Mouse (Mus musculus) intestine, embryonic 16.5 days (tissue): ENCODE results near the gene Sh2b2. TPM values are rescaled to one million over a fixed set of nuclear protein-coding genes. Genes with fewer than 3 reads are reported as not detected.

Experiments
- ATAC-seq: fragments of 200-750 bp; cut with Nextera tagmentation; 2 replicates; pipeline ENCODE4 v1.8.0; 2017; ENCODE audit warnings: moderate TSS enrichment, moderate library complexity
- H3K27ac ChIP-seq: fragments of 300-500 bp; sonication (generic); 2 replicates; pipeline ENCODE4 v1.5.1; 2014; ENCODE audit warnings: mild to moderate bottlenecking, low read length
- H3K27me3 ChIP-seq: fragments of 300-500 bp; sonication (generic); replicated peaks from 2 replicates; pipeline ENCODE4 v1.6.1; 2014; ENCODE audit warnings: low read length, control low read depth, mixed read lengths; ENCODE audit not compliant: control insufficient read depth, insufficient read depth
- H3K36me3 ChIP-seq: fragments of 300-500 bp; sonication (generic); 2 replicates; pipeline ENCODE4 v1.6.1; 2014; ENCODE audit warnings: low read length, control low read depth; ENCODE audit not compliant: control insufficient read depth, insufficient read depth
- H3K4me1 ChIP-seq: fragments of 300-500 bp; sonication (generic); 2 replicates; pipeline ENCODE4 v1.6.1; 2014; ENCODE audit warnings: low read length, control low read depth, mixed read lengths; ENCODE audit not compliant: control insufficient read depth, insufficient read depth
- H3K4me2 ChIP-seq: fragments of 300-500 bp; sonication (generic); 2 replicates; pipeline ENCODE4 v1.6.1; 2014; ENCODE audit warnings: low read depth, low read length, control low read depth
- H3K4me3 ChIP-seq: fragments of 300-500 bp; sonication (generic); 2 replicates; pipeline ENCODE4 v1.5.1; 2014; ENCODE audit warnings: mild to moderate bottlenecking, low read length
- H3K9ac ChIP-seq: fragments of 300-500 bp; sonication (generic); 2 replicates; pipeline ENCODE4 v1.6.1; 2014; ENCODE audit warnings: low read depth, low read length
- H3K9me3 ChIP-seq: fragments of 300-500 bp; sonication (generic); 2 replicates; pipeline ENCODE4 v1.6.1; 2016; ENCODE audit warnings: low read length, control low read depth; ENCODE audit not compliant: control insufficient read depth
- WGBS: fragments of 180-500 bp; shearing (Covaris S2); extraction: QIAGEN DNeasy Blood & Tissue Kit; methylation state at CpG from one replicate; pipeline ENCODE4 v1.1.7; 2014; 5-methylcytosine and 5-hydroxymethylcytosine counted together
- polyA plus RNA-seq: library from polyadenylated mRNA; unstranded; fragments of >200 nt; fragmentation: Nextera tagmentation; extraction: Ambion mirVana; gene quantifications from 2 replicates; pipeline ENCODE4 v1.2.1, GENCODE M21; 2015

Sh2b2 gene
- polyA plus RNA-seq, 1 experiment from 2014 or later: 2.2 TPM

DNA sequence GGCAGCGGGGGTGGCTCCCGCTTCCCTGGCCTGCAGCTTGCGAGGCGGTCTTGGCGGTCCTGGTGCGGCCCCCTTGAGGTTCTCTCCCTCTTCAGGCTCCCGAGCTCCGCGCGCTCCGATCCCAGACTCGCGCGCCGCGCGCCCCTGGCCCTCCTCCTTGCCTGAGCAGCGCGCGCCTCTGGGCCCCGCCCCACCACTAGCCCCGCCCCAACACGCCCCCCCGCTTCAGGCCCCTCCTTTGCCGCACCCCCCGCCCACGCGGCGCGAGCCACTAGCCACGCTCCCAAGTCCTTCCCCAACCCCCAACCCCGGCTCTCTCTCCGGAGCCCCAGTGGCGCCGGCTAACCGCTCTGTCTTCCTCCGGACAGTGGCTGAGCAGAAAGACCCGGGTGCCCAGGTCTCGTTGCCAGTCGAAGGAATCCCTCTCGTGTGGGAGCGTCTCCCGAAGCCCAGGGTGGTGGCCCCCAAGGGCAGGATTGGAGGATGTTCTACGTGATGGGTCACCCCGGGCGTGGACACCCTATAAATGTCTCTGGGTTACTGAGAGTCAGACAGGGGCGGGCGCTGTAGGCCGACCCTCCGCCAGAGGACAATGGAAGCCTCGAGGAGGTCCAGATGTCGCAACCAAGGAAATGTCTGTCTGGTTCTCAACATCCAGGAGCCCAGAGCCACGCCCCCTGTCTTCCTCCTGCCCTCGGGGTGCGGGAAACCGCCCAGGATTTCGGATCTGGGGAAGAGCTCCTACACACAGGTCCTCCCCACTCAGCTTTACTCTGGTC, 1.4 kb downstream of the Sh2b2 start:
- ATAC-seq: peak; percentile 83
- H3K36me3 ChIP-seq: no peaks in the 10 kb centered on the region
- peaks cover 8% of the 10 kb centered on the region for H3K4me1 ChIP-seq
- peak overlapping the region; percentile 73 for H3K9ac ChIP-seq
- peak overlapping the region; percentile 80 for H3K4me3 ChIP-seq
- no peaks in the 10 kb centered on the region for H3K27me3 ChIP-seq
- peak overlapping the region; percentile 29 for H3K27ac ChIP-seq
- WGBS: under 1% methylated on average over 40 of the region's 57 CpGs
- no peaks in the 10 kb centered on the region for H3K9me3 ChIP-seq
- H3K4me2 ChIP-seq: peak overlapping the region; percentile 95

DNA sequence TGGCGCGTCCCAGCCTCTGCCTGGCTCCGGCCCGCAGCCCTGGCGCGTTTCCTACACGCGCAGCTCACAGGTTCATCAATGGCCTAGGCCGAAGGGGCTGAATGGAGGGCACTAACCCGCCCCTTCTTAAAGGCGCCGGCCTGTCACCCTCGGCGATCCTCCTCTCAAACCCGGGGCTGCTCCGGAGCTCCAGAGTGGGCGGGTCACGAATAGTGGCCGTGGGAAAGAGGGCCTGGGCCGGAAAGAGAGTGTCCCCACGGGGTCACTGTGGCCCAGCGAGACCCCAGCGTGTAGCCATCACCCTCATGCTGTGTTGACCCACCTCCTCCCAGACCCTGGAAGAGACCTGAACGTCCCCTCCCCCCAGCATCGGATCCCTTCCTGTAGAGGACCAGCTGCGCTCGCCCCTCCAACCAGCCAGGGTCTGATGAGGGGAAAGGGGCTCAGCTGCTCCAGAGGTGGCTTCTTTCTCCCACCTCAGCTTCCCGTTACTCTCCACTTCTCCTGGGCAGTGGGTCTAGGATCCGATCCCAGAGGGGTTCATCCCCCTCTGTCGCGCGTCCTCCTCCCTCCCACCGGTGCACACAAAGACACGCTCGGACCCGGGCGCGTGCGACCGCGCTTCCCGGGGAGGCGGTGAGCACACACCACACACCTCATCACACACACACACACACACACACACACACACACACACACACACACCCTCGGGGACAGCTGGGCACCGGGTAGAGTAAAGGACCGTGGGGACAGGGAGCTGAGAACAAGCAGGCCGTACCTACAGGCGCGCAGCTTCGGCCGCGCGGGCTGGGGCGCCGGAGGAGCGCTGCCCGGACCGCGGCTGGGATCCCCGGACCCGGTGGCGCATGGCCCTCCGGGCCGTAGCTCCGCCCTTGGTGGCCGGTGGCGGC, 2.2 kb downstream of the Sh2b2 start:
- Histone ChIP-seq H3K36me3 (no peaks in the 10 kb centered on the region), H3K27ac (no peak overlapping the region), H3K9ac (peak overlapping the region; percentile 73), H3K4me1 (peaks cover 8% of the 10 kb centered on the region), H3K27me3 (no peaks in the 10 kb centered on the region), H3K9me3 (no peaks in the 10 kb centered on the region), H3K4me3 (peak overlapping the region; percentile 80), H3K4me2 (peak overlapping the region; percentile 95)
- under 1% methylated on average over 63 of the region's 67 CpGs for WGBS
- peak; percentile 60 for ATAC-seq

DNA sequence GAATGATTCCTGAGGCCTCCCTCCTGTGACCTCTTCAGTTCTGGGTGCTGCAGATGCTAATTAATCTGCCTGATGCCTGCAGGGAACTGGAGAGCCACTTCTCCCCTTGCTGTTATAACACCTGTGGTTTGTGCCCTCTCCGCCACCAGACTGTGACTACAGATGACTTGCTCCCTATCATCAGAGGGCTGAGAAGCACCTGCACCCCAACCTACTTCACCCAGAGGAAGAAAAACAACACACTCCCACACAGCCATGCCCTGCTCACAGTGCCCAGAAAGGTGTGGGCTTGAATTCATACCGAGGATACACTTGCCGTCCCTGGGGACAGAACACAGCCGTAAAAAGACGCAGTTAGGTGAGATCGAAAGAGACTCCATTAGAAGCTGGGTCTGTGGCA, 5.2 kb downstream of the Sh2b2 start:
- ATAC-seq: no peak
- WGBS: 81% methylated on average over 6 of the region's 6 CpGs

DNA sequence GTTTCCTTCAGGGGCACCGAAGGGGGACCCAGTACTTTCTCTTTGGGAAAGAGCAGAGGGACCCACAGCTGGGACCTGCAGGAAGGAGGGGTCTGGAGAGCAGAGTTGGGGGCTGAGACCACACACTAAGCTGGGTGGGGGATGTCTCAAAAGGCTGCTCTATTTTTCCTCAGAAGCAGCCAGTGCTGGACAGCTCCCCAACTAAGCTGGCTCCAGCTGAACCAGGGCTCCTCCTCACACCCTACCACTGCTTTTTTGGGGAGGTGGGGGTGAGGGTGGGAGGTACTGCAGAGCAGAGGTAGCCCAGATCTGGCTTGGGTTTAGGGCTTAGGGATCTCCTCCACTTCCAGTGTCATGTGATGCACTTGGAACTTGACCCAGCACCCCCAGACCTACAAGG, 6.0 kb downstream of the Sh2b2 start:
- no peak overlapping the region for H3K4me3 ChIP-seq
- H3K27ac ChIP-seq: no peak overlapping the region
- H3K9me3 ChIP-seq: no peaks in the 10 kb centered on the region
- ATAC-seq: no peak
- no peak overlapping the region for H3K9ac ChIP-seq
- no peaks in the 10 kb centered on the region for H3K27me3 ChIP-seq
- peaks cover 8% of the 10 kb centered on the region for H3K4me1 ChIP-seq
- 44% methylated on average over 1 of the region's 1 CpGs for WGBS
- H3K36me3 ChIP-seq: no peaks in the 10 kb centered on the region
- no peak overlapping the region for H3K4me2 ChIP-seq

More for the DNA sequence above, 5.2 kb downstream of the Sh2b2 start:
- no peaks in the 10 kb centered on the region for H3K36me3 ChIP-seq
- no peak overlapping the region for H3K27ac ChIP-seq
- H3K4me1 ChIP-seq: peaks cover 8% of the 10 kb centered on the region
- no peak overlapping the region for H3K4me3 ChIP-seq
- H3K9ac ChIP-seq: no peak overlapping the region
- H3K27me3 ChIP-seq: no peaks in the 10 kb centered on the region
- H3K4me2 ChIP-seq: no peak overlapping the region
- no peaks in the 10 kb centered on the region for H3K9me3 ChIP-seq

DNA sequence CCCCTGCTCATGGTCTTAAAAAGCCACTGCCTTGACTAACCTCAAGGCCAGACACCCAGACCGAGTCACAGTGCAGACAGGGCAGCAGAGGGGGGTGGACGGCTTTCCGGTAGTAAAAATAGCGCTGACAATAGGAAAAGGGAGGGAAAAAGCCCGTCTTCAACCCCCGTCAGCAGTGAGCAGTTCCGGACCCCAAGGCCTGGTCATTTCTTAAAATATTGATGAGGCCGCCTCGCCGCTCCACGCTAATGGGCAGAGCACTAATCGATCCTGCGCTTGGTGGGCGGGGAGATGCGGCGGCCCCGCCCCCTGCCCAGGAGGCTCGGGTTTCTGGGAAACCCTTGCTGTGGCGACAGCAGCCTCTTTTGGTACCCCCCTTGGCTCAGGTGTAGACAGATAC, 8.7 kb downstream of the Sh2b2 start:
- 4% methylated on average over 19 of the region's 19 CpGs for WGBS
- ATAC-seq: no peak
- no peaks in the 10 kb centered on the region for H3K36me3 ChIP-seq
- no peaks in the 10 kb centered on the region; the same call in 1 of the 2 replicates for H3K4me1 ChIP-seq
- no peaks in the 10 kb centered on the region for H3K27me3 ChIP-seq
- peak overlapping the region; percentile 58 for H3K4me2 ChIP-seq
- peak overlapping the region; percentile 32 for H3K4me3 ChIP-seq
- no peaks in the 10 kb centered on the region for H3K9me3 ChIP-seq
- no peak overlapping the region for H3K9ac ChIP-seq
- no peak overlapping the region for H3K27ac ChIP-seq

DNA sequence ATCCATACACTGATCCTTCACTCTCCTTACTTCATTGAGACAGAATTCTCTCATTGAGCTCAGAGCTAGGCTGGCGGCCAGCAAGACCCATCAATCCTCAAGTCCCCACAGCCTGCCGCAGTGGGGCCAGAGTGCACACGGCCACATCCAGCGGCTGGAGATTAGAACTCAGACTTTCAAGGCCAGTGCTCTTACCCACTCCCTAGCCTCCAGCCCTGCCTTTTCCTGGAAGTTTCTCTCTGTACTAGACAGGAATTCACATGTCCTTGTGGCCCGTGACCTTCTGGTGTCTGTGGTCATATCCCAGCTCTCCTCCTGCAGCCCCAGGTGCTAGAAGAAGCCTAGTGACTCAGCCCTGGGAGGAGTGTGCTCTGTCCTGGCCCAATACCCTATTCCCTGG, 9.7 kb downstream of the Sh2b2 start:
- H3K27ac ChIP-seq: no peak overlapping the region
- peaks cover 5% of the 10 kb centered on the region; the same call in 1 of the 2 replicates for H3K27me3 ChIP-seq
- H3K36me3 ChIP-seq: no peaks in the 10 kb centered on the region
- ATAC-seq: no peak
- WGBS: 74% methylated on average over 5 of the region's 5 CpGs
- H3K4me2 ChIP-seq: no peak overlapping the region
- no peaks in the 10 kb centered on the region; the same call in 1 of the 2 replicates for H3K4me1 ChIP-seq
- H3K4me3 ChIP-seq: no peak overlapping the region
- no peaks in the 10 kb centered on the region for H3K9me3 ChIP-seq
- no peak overlapping the region for H3K9ac ChIP-seq

DNA sequence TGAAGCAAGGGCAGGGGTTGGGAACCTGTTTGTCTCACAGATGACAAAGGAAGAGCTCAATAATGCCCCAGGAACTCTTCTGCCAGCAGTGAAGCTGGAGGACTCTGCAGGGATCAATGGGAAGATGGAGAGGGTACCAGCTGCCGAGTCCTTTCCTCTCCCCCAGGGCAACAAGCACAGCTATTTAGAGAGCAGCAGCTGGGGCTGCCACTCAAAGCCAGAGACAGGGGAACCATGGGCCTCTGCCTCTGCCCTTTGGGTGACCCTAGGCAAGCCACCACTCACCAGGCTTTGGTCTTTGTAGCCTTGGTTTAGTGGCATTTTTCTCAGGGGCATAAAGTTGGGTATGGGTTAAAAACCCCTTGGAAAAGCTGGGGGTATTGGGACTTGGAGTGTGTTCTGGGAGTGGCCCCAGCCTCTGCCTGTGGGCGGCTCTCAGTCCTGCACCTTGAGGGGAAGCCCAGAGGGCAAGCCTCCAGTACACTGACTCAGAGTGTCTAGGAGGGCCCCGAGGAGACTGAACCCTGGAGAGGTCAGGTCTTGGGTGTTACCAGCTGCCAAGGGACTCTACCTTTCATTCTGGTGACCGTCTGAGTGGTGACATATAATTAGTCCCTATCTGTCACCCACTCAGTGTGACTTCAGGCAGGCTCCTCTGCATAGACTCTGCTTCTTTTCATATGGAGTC, 15.9 kb downstream of the Sh2b2 start:
- Histone ChIP-seq H3K36me3 (no peaks in the 10 kb centered on the region), H3K4me2 (no peak overlapping the region), H3K9ac (no peak overlapping the region), H3K4me3 (no peak overlapping the region), H3K4me1 (no peaks in the 10 kb centered on the region), H3K27ac (no peak overlapping the region), H3K27me3 (peaks cover 7% of the 10 kb centered on the region; the same call in 1 of the 2 replicates), H3K9me3 (no peaks in the 10 kb centered on the region)
- ATAC-seq: no peak
- 63% methylated on average over 4 of the region's 4 CpGs for WGBS

DNA sequence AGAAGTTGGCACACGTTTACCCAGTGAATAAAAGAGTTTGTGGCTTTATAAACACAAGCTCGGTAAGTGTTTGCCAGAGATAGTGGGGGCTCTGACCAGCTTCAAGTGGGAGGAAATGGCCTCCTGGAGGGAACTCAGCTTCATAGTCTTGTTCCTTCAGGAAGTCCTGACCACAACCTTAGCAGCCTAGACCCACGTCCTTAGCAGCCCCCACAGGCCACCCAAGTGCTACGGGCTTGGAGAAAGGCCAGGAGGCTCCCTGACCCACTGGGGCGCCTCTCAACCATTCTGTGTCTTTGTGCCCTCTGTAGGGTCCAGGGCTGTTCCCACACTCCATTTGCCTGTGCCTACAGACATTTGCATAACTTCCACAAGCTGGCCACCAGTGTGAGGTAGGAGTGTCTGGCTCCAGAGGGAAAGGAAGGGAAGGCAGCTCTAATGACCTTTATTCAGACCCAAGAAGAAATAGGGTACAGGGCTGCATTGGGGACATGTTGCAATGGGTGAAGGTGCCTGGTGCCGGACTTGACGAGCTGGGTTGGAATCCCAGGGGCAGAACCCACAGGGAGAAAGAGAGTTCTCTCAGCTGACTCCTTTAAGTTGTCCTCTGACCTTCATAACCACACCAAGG, 20.0 kb downstream of the Sh2b2 start:
- no peak overlapping the region for H3K9ac ChIP-seq
- H3K4me1 ChIP-seq: no peaks in the 10 kb centered on the region
- WGBS: 66% methylated on average over 7 of the region's 7 CpGs
- no peaks in the 10 kb centered on the region for H3K36me3 ChIP-seq
- no peak overlapping the region for H3K4me2 ChIP-seq
- H3K9me3 ChIP-seq: no peaks in the 10 kb centered on the region
- H3K4me3 ChIP-seq: no peak overlapping the region
- 0 out of 2 replicates have a peak, but pooled peaks cover 2% of the 10 kb centered on the region for H3K27me3 ChIP-seq
- no peak for ATAC-seq
- no peak overlapping the region for H3K27ac ChIP-seq
